Mouse (Mus musculus) testis, postnatal 10 days (tissue): ENCODE results near the gene Pip5k1c.
A peak's percentile ranks its signal among the peaks of the same experiment; 100 is the strongest.

Experiments
- DNase-seq: peaks from one replicate; pipeline ENCODE4 v3.0.0; 2021; ENCODE audit warnings: low spot score

Gene Pip5k1c

GRCm38 (mm10) chr10:81284189-81284588 lies 8.6 kb upstream of the Pip5k1c start:
- no peak for DNase-seq

- DNase-seq = no peak
Observed at GRCm38 (mm10) chr10:81284719-81285118, 8.0 kb upstream of the Pip5k1c start.

GRCm38 (mm10) chr10:81285694-81286450 lies 6.9 kb upstream of the Pip5k1c start:
- DNase-seq = peak; percentile 97

GRCm38 (mm10) chr10:81286586-81286985 lies 6.2 kb upstream of the Pip5k1c start:
- no peak for DNase-seq

- DNase-seq = peak; percentile 88
Observed at GRCm38 (mm10) chr10:81287513-81288157, 5.1 kb upstream of the Pip5k1c start.

GRCm38 (mm10) chr10:81288601-81289000 lies 4.2 kb upstream of the Pip5k1c start:
- peak; percentile 79 for DNase-seq

- peak; percentile 79 for DNase-seq
Observed at GRCm38 (mm10) chr10:81289278-81289677, 3.5 kb upstream of the Pip5k1c start.

- DNase-seq = no peak
Observed at GRCm38 (mm10) chr10:81289811-81290210, 3.0 kb upstream of the Pip5k1c start.

- no peak for DNase-seq
Observed at GRCm38 (mm10) chr10:81290698-81291460, 1.9 kb upstream of the Pip5k1c start.

GRCm38 (mm10) chr10:81291511-81292104 lies 1.2 kb upstream of the Pip5k1c start, which contains the start of gene Tjp3:
TSS of gene Tjp3 (minus strand) at chr10:81291581.
- no peak for DNase-seq

GRCm38 (mm10) chr10:81293334-81294030 lies 719 bp downstream of the Pip5k1c start:
- DNase-seq = no peak

GRCm38 (mm10) chr10:81294442-81294841 lies 1.7 kb downstream of the Pip5k1c start:
- no peak for DNase-seq

GRCm38 (mm10) chr10:81295185-81295584 lies 2.4 kb downstream of the Pip5k1c start:
- DNase-seq = no peak

- DNase-seq = no peak
Observed at GRCm38 (mm10) chr10:81297246-81297645, 4.5 kb downstream of the Pip5k1c start.

- no peak for DNase-seq
Observed at GRCm38 (mm10) chr10:81297845-81298244, 5.1 kb downstream of the Pip5k1c start.

GRCm38 (mm10) chr10:81298369-81299100 lies 5.8 kb downstream of the Pip5k1c start:
- DNase-seq = no peak

GRCm38 (mm10) chr10:81299585-81300351 lies 7.0 kb downstream of the Pip5k1c start:
- no peak for DNase-seq

- no peak for DNase-seq
Observed at GRCm38 (mm10) chr10:81300352-81300907, 7.7 kb downstream of the Pip5k1c start.

GRCm38 (mm10) chr10:81301321-81301720 lies 8.6 kb downstream of the Pip5k1c start:
- DNase-seq = no peak

- no peak for DNase-seq
Observed at GRCm38 (mm10) chr10:81302288-81302687, 9.5 kb downstream of the Pip5k1c start.
